Mouse (Mus musculus) cerebellum, adult 2 months (tissue): ENCODE measurements around the gene Csnk1g1. TPM values are rescaled to one million over a fixed set of nuclear protein-coding genes. Genes with fewer than 3 reads are reported as not detected.
A peak's percentile ranks its signal among the peaks of the same experiment; 100 is the strongest.

ENCODE experiments used
- DNase-seq, 2 experiments: peaks; one replicate each; pipeline ENCODE4 v3.0.0; 2021
- H3K27ac ChIP-seq: fragments of 200-500 bp; 2 replicates; pipeline ENCODE4 v1.5.1; 2012; ENCODE audit warnings: low read length, control low read depth, inconsistent platforms; ENCODE audit not compliant: insufficient read depth
- H3K27me3 ChIP-seq: fragments of 200-500 bp; 2 replicates; pipeline ENCODE4 v1.6.1; 2012; ENCODE audit warnings: inconsistent platforms, mild to moderate bottlenecking, low read length, moderate library complexity; ENCODE audit not compliant: control insufficient read depth, insufficient read depth
- H3K4me1 ChIP-seq: fragments of 200-500 bp; 2 replicates; pipeline ENCODE4 v1.6.1; 2011; ENCODE audit warnings: low read length; ENCODE audit not compliant: control insufficient read depth, insufficient read depth
- H3K4me3 ChIP-seq: fragments of 200-500 bp; replicated peaks from 2 replicates; pipeline ENCODE3; 2011; ENCODE audit warnings: mild to moderate bottlenecking, low read depth, low read length, control low read depth; ENCODE audit not compliant: insufficient read depth
- CTCF ChIP-seq: fragments of 200-500 bp; IDR thresholded peaks from 2 replicates; pipeline ENCODE4 v1.5.1; 2011; ENCODE audit warnings: low read depth, mild to moderate bottlenecking, control low read depth, low read length, moderate library complexity, borderline replicate concordance; ENCODE audit not compliant: insufficient read depth
- POLR2A ChIP-seq: fragments of 200-500 bp; IDR thresholded peaks from 2 replicates; pipeline ENCODE4 v1.6.1; 2011; ENCODE audit warnings: low read length, control low read depth, borderline replicate concordance; ENCODE audit not compliant: insufficient read depth
- WGBS: fragments of 180-500 bp; shearing (Covaris S2); methylation state at CpG from one replicate; pipeline ENCODE4 v1.1.7; 2018; 5-methylcytosine and 5-hydroxymethylcytosine counted together
- polyA plus RNA-seq: library from polyadenylated mRNA; depleted of rRNA; stranded (reverse); fragments of >200 nt; gene quantifications from 2 replicates; pipeline ENCODE4 v1.2.3, GENCODE M21; 2012; rRNA removed

Csnk1g1 gene
- polyA plus RNA-seq: 21.9 and 25.4 TPM in 2 replicates

DNA sequence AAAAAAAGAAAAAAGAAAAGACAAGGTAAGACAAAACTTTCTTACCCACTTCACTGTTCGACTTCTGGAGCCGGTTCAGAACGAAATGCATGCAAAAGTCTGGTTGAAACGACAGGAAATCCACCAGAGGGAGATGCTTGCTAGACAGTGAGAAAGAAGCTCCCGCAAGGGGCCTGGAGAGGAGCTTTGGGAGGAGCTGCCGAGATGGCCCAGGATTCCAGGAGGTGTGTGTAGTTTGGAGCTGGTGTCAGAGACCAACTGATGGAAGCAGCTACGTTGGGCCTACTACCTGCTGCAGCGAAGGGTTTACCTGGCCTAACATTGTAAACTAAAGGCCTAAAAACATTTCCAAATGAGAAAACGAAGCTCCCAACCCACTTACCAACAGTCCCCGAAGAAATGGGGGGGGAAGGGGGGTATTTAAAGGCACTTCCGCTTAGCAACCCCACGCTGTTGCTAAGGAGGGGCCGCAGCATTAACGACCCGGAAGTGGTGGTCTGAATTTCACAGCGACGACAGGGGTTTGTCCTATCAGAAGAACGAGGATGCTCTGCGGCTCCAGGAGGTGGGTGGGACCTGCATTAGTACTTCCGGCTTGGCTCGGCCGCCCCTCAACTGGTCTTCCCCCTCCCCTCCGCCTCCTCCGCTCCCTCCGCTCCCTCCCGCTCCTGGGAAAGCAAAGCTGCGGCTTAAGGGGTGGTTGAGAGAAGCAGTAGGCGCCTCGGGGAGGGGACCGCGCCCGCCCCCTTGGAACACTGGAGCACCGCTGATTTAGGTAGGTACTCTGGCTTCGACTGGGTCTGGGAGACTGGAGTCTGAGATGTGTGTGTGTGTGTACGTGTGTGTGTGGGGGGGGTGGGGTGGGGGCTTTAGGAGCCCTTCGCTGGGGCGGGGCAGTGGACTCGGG lies at the start of gene Csnk1g1, which contains the start of gene Trip4:
Csnk1g1 (plus strand) TSS at position 531 of the 907 bp plus-strand sequence.
Trip4 (minus strand) TSS at position 401 of the 907 bp plus-strand sequence.
- Histone ChIP-seq H3K4me1 (no peaks in the 10 kb centered on the region), H3K27me3 (no peaks in the 10 kb centered on the region), H3K27ac (peak within 1 kb of the TSS; percentile 64), H3K4me3 (peak within 1 kb of the TSS; percentile 93)
- under 1% methylated on average over 38 of the region's 38 CpGs for WGBS
- TF ChIP-seq POLR2A: peak; percentile 39; the same call in 1 of the 2 replicates
- TF ChIP-seq CTCF: 0 out of 2 replicates have a peak, but pooled peaks have one; percentile 27
- peak; percentile 94 to 98 for DNase-seq

DNA sequence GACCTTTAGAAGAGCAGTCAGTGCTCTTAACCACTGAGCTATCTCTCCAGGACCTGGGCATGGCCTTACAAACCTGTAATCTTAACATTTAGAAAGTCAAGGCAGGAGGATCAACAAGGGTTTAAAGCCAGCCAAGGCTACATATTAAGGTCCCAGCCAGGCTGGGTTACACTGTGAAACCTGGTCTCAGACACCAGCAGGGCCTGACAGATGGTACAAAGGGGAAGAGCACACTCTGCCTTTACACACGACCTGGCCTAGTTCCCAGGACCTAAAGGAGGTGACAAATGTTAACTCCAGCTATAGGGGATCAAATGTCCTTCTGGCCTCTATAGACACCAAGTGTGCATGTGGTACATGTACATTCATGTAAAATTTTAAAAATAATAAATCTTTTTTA lies 49.1 kb upstream of the Csnk1g1 start:
- Histone ChIP-seq H3K4me3 (no peak overlapping the region), H3K27me3 (no peaks in the 10 kb centered on the region), H3K27ac (no peak overlapping the region), H3K4me1 (no peaks in the 10 kb centered on the region)
- peak; percentile 37 to 76 for DNase-seq
- 15% methylated on average over 1 of the region's 1 CpGs for WGBS
- TF ChIP-seq CTCF: no peak
- TF ChIP-seq POLR2A: no peak

DNA sequence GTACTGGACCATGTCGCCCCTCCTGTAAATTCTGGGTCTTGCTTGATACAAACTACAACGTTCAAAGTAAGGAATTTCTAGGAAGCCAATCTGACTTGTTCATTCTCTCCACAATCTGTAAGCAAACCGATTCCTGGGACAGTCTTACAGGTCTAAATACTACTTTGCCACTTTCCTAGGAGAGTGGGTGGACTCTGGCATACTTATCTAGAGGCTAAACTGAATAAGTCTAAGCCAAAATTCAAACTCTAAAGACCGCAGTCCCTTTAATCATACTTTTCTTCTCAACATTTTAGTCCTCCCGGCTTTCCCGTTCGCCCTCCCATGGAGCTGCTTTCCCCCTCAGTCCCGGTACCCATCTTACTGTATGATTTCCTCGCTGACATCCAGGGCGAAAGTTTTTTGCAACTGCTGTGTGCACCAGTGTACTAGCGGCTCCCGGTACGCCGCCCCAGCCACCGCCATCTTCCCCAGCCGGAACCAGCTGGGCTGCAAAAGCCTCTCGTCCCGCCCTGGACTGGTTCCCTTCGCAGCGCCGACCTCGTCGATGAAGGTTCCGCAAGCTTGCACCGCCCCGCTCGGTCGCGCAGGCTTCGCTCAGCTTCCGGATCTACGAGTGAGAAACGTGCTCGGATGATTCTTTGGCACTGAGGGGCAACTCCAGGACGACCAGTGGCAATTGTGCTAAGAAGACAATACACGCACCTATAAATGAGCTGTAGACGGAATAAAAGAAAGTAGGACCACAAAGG lies 24.0 kb upstream of the Csnk1g1 start:
- Histone ChIP-seq H3K4me3 (peak overlapping the region; percentile 98), H3K4me1 (no peaks in the 10 kb centered on the region), H3K27ac (peak overlapping the region; percentile 29; the same call in 1 of the 2 replicates), H3K27me3 (no peaks in the 10 kb centered on the region)
- TF ChIP-seq POLR2A: peak; percentile 83; the same call in 1 of the 2 replicates
- peak; percentile 15; the same call in 1 of the 2 replicates for TF ChIP-seq CTCF
- DNase-seq: peak; percentile 89 to 90
- under 1% methylated on average over 37 of the region's 37 CpGs for WGBS

DNA sequence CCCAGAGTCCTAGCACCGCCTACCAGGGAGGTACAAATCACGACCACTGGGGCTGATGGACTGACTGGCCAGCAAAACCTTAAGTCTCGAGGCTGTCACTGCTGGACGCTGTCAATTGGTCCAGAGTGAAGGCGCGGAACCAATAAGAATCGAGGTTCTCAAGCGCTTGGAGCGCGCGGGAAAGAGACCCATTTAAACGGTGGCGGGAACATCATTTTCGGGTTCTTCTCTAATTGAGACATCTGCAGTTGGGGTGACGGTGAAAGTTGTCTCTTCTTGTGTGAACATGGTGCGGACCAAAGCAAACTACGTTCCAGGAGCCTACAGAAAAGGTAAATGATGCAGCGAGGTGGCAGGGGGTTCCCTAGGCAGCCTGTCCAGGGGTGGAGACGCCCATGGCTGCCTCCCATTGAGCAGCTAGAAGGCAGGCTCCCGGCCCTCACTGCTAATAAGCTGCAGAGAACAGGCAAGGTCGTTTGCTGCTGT lies 18.5 kb upstream of the Csnk1g1 start, which contains the start of gene Pclaf:
Pclaf (plus strand) TSS at position 95 of the 486 bp plus-strand sequence.
- no peaks in the 10 kb centered on the region for H3K27me3 ChIP-seq
- no peak within 1 kb of the TSS for H3K27ac ChIP-seq
- peak within 1 kb of the TSS; percentile 55 for H3K4me3 ChIP-seq
- TF ChIP-seq POLR2A: no peak
- no peak for TF ChIP-seq CTCF
- peak; percentile 48 to 56 for DNase-seq
- under 1% methylated on average over 21 of the region's 21 CpGs for WGBS
- H3K4me1 ChIP-seq: 0 out of 2 replicates have a peak, but pooled peaks cover 6% of the 10 kb centered on the region

DNA sequence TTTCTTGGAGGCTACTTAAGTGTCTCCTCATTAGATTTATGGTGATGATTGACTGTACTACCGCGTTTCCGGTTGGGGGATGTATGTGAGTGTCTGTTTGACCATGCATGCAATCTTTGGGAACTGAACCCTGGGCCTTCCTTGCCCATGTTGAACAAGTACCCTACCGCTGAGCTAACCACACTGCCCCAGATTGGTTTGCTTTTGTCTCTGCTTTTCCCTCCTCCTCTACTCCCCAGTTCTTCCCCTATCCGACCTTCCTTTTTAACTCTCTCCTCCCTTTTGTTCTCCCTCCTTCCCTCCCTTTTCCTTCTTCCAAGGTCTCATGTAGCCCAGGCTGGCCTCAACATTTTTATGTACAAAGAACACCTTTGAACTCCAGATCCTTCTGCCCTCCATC lies 17.6 kb upstream of the Csnk1g1 start:
- TF ChIP-seq CTCF (no peak), POLR2A (no peak)
- WGBS: 11% methylated on average over 5 of the region's 5 CpGs
- Histone ChIP-seq H3K27me3 (no peaks in the 10 kb centered on the region), H3K27ac (no peak overlapping the region), H3K4me1 (0 out of 2 replicates have a peak, but pooled peaks cover 6% of the 10 kb centered on the region), H3K4me3 (no peak overlapping the region)
- DNase-seq: no peak

DNA sequence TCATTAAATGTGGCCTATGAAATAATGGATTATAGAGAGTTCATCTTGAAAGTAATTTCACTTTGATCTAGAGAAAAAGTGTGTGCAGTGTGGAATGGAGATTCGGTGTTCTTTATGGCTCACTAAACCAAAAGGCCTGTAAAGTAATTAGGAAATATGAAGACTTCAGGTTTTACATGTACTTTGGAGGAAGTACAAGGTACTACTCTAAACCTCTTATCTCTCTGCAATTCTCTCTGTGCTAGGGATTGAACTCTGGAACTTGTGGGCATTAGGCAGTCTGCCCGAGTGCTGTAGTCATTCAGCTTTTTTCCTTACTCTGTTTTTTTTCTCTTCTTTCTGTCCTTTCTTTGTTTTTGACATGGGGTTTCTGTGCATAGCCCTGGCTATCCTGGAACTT lies 11.7 kb upstream of the Csnk1g1 start:
- TF ChIP-seq CTCF: no peak
- TF ChIP-seq POLR2A: no peak
- no peak for DNase-seq
- H3K4me3 ChIP-seq: no peak overlapping the region
- no peaks in the 10 kb centered on the region for H3K4me1 ChIP-seq
- no peak overlapping the region for H3K27ac ChIP-seq
- no peaks in the 10 kb centered on the region for H3K27me3 ChIP-seq
- 92% methylated on average over 2 of the region's 2 CpGs for WGBS

DNA sequence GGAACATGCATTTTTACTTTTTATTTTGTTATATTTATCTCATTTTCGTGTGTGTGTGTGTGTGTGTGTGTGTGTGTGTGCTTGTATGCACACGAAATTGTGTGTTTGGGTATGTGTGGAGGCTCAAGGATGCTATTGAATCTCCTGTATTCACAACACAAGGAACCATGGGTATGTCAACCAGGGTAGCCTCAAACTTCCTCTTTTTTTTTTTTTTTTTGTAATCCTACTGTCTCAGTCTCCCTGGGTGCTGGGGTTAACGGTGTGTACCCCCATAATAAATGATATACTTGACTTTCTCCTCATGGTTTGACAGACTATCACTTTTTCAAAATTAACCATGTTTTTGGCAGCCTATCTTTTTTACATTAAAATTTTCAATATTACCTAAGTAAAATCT lies 5.8 kb upstream of the Csnk1g1 start:
- 97% methylated on average over 3 of the region's 3 CpGs for WGBS
- no peaks in the 10 kb centered on the region for H3K4me1 ChIP-seq
- no peak overlapping the region for H3K4me3 ChIP-seq
- H3K27ac ChIP-seq: no peak overlapping the region
- no peak for DNase-seq
- H3K27me3 ChIP-seq: no peaks in the 10 kb centered on the region
- TF ChIP-seq CTCF (no peak), POLR2A (no peak)
